Mouse (Mus musculus) spleen, adult 18-20 months (tissue): ENCODE data around the gene Pmm1.
"Not testable (repeated sequence)": the region's sequence is repeated elsewhere in the genome, so short reads cannot be mapped to it uniquely, and the experiment has no call there.

Source experiments
- DNase-seq, 2 experiments: peaks; one replicate each; pipeline ENCODE4 v3.0.0; 2022; ENCODE audit warnings: mixed read lengths in 2 of 2

Pmm1 gene

DNA sequence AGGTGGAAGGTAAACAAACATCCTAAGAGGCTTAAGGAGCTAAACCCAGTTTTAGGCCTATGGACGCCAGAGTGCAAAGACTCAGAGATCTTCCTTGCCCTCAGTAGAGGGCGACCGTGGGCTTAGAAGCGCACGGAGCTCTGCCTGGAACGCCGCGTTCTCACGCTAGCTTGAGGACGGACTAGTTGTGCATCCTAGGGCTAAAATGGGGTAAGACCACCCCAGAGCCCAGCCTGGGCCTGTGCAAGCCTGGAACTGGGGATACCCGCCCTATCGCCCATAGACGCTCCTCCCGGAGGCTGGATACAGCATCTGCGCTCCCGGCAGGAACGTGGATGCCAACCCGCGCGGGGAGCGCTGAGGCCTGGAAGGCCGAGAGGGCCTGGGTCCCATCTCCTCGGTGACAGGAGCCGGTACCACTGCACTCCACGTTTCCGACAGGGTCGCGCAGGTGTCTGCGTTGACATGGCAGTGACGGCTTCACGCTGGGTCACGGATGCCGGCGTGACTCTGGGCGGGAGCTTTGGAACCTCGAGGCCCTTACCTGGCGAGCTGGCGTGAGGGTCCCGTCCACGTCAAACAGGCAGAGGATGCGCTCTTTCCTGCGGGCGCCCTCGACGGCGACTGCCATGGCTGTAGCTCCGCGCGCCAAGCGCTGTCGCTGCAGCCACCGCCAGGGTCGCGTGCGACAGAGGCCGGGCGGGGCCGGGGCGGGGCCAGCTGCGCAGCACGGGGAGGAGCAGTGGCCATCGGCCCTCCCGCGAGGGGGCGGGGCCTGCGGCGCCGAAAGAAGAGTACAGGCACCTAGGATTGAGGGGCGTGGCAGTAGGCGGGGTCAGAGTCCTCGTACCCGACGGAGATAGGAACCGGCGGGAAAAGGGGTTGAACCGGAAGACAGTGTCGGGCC lies at the start of gene Pmm1:
Pmm1 (minus strand) TSS at position 760 of the 907 bp plus-strand sequence.
- DNase-seq, result peak; percentile 99 to 100

GRCm38 (mm10) chr15:82004257-82004656 lies 43.5 kb upstream of the Pmm1 start:
- DNase-seq, result no peak

DNA sequence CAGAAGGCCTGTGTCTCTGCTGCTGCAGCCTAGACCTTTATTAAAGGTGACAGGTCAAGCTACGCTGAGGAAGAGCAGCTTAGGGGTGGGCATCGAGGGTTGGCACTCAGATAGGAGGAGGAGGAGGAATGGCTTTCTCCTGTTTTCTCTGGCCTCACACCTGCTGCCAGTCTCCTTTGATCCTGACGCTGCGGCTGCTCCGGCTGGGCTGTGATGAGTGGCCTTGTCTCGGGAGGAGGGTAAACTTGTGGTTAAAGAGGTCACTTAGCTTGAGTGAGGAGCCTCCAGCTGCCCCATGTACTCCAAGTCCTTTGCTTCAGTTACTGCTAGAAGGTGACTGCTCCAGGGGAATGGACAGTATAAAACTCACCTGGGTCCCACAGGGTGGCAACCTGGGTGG lies 33.3 kb upstream of the Pmm1 start:
- DNase-seq, result no peak

GRCm38 (mm10) chr15:81990549-81990948 lies 29.8 kb upstream of the Pmm1 start:
- DNase-seq, result no peak

- DNase-seq, result peak; percentile 35 to 71
These were observed 28.8 kb upstream of the Pmm1 start for GRCm38 (mm10) chr15:81989371-81990062.

- no peak for DNase-seq
These were observed 26.9 kb upstream of the Pmm1 start, which contains the start of gene Xrcc6 for GRCm38 (mm10) chr15:81987646-81988045. TSS of gene Xrcc6 (plus strand) at chr15:81987835.

- DNase-seq, result no peak
These were observed 24.8 kb upstream of the Pmm1 start for GRCm38 (mm10) chr15:81985267-81986161.

- DNase-seq, result no peak
These were observed 21.4 kb upstream of the Pmm1 start for GRCm38 (mm10) chr15:81982173-81982572.

- DNase-seq, result no peak
These were observed 19.6 kb upstream of the Pmm1 start, which contains the start of gene 1700029P11Rik for GRCm38 (mm10) chr15:81980321-81980720. TSS of gene 1700029P11Rik (plus strand) at chr15:81980540.

DNA sequence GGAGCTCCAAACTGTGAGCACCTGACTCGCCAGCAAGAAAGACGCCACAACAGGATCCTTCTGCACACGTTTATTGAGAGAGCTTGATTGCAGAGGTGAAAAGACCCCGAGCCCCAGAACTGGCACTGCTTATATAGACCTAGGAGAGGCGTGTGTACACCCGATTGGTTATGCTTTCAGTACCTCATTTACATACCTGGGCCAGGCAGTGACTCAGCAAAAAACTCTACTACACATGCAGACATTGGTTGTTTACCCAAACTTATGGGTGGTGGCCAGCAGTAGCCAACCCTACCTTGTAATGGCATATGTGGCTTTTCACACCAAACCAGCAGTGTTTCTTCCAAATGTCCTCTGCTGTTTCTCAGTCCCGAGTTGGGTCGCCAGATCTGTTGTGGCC lies 14.4 kb upstream of the Pmm1 start:
- DNase-seq, result not testable (repeated sequence)

DNA sequence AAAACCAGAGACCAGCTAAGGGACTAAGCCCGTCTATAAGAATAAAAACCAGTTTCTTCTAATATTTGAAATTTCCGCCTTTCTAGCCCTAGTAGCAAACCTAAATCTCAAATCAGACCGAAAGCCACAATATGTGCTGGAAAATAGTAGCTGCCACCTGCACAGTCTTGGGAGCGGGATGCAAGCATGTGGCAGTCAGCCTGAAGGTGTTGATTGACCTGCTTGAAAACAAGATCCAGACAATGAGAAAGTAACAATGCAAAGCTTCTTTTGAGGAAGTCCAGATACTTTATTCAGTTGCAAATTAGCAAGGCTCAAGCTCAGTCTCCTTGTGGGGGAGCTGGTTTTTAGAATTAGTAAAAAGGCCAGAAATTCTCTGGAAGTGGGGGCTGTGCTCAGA lies 9.8 kb upstream of the Pmm1 start:
- not testable (repeated sequence) for DNase-seq

DNA sequence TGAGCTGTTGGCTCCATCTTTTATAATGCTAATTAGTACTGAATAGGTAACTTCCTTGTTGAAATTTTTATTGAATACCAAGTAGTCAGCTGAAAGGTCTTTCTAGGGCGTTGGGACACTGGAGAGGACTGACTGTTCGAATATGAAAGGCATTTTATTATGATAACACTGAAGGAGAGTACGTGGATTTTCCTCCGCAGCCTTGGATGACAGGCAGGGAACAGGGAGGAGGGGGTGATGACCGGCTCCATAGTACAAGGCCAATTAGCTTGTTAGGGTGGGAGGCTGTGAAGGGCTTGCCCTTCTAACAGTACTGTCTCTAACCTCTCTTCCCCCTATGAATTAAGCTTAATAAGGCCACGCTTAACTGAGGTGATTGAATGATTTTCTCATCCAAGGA lies 8.9 kb upstream of the Pmm1 start:
- DNase-seq, result not testable (repeated sequence)

DNA sequence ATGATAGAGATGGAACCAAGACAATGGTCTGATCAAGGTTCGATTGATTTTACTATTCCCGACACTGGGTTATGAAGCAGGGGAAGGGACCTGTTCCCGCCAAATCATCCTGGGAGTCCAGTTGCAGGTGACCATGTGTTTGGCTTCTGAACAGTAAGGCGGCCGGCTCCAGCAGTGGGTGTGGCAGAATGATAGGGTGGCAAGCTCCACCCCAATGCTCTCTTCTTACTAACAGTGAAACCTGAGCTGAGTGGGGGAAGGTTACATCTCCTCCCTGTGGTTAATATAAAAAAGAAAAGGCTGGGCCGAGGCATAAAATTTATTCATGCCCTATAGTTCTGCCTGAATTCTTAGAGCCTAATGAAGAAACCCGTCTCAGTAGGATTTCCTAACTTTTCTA lies 8.4 kb upstream of the Pmm1 start:
- DNase-seq, result no peak

DNA sequence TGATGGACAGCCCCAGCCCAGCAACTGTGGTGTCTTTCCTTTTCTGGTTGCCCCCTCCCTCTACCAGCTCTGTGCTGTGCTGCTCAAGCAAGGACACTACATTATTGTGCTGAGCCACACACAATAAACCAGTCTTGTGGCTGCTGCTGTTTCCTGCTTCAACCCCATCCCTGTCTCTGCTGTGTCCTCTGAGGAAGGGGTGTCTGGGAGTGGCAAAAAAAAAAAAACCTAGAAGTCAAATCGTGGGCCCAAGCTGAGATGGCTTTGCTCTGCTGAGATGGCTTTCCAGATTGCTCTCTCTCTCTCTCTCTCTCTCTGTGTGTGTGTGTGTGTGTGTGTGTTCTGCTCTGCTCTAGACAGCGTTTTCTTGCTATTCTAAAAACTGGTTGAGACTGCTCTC lies 7.7 kb upstream of the Pmm1 start:
- no peak for DNase-seq

DNA sequence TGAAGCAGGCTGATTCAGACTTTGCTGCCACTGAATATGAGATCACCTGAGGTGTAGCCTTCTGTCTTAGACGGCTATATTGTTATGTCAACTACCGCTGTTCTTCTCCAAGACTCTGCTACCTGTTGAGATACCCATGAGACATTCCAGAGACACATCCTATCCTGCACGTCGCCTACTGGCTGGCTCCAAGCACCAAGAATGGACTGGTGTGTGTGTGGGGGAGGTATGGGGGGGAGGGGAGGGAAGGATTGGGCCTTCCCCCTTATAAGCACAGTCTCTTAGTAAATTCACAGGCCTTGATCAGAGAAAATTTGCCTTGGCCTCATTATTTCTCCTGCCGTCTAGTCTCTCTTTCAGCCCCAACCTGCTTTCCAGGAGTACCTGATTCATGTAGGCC lies 7.1 kb upstream of the Pmm1 start:
- no peak for DNase-seq

GRCm38 (mm10) chr15:81966062-81966829 lies 5.5 kb upstream of the Pmm1 start:
- DNase-seq, result no peak

DNA sequence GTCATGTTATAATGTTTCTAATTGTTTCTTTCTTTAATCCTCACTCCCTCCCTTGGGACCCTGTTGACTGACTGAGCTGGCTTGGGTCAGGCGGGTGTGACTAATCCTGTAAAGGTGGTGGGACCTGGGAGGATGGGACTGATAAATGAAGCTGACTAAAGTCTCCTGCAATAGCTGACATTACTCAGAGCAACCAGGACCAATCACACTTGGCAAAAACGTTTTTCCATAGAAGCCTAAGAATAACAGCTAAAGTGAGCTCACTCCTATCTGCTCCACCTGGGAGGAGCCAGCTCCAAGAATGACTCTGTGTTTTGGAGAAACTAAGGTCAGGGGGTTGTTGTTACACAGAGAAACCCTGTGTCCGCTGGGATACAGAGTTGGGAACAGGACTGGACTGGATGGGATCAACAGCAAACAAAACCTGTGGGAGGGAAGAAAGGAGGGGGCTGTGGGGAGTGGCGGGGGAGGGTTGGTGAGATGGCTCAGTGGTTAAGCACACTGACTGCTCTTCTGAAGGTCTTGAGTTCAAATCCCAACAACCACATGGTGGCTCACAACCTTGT lies 4.3 kb upstream of the Pmm1 start:
- DNase-seq, result no peak

GRCm38 (mm10) chr15:81964262-81964661 lies 3.5 kb upstream of the Pmm1 start:
- DNase-seq, result no peak

DNA sequence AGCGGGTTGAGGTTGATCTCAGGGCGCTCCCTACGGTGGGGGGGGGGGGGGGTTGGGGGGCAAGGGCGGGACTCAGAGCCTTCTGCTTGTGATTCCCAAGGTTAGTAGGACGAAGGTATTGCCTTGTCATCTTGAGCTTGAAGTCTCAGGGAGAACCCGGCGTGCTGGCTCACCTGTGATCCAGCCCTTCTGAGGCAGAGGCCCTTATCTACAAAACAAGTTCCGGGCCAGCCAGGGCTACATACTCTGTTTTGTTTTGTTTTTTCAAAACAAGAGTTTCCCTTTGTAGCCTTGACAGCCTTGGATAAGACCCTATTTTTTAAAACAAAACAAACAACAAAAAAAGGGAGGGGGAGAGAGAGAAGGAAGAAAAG lies 335 bp upstream of the Pmm1 start:
- DNase-seq, result no peak

DNA sequence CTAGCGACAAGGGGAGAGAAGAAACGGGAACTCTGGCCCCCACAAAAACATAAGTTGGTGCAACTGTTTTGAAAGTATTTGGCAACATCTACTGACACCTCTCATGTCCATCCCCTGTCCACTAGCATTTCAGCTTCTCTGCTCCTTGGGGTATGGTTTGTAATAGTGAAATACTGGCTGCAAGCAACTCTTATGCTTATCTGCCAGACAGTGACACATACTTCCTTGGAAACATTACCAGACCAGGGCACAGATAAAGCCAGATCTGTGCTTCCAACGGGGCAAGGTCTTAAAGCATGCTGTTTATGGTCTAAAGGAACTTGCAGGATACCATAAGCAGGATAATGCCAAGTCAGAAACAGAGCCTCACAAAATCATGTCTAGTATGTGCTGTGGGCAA lies 1.8 kb downstream of the Pmm1 start:
- no peak for DNase-seq

GRCm38 (mm10) chr15:81957598-81957997 lies 3.1 kb downstream of the Pmm1 start:
- DNase-seq, result no peak

DNA sequence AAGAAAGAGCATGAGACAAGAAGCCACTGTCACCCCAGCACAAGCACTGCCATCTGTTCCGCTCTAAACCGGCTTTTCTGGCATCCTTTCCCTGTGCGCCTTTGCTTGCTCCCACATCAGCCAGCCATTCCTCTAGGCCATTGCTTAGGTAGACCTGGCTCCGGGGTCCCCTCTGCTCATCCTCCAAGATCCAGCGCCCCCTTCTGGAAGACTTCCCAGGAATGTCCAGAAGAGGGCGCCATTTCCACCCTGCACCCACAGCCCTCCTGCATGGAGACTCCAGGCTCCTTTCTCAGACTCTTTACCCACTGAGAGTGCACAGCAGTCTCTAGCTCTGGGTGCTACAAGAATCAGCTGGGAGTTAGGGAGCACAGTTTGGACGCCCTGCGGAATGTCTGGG lies 4.3 kb downstream of the Pmm1 start:
- peak in 1 of 2 experiments; percentile 56 for DNase-seq
